Mouse (Mus musculus): ENCODE measurements around the gene 4932438A13Rik.
A peak's percentile ranks its signal among the peaks of the same experiment; 100 is the strongest.

Gene 4932438A13Rik

DNA sequence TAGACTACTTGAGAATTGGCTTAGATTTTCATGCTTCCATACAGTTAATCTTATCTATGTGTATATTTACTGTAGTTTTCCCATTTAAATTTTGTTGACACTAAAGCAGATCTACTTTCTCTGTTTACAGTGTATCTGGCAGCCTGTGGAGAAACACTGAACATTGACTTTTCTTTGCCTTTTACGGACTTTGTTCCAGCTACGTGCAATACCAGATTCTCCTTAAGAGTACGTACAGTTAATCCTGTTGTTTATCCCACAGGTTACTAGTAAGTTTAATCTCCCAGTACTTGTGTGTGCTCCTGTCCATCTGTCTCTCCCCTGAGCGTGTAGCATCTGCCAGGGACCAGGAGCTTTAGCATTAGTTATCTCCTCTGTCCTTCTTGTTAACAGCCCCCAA lies 55.4 kb downstream of the 4932438A13Rik start:
- no peak for DNase-seq (ENCODE audit: low spot score in 2 of 2)

DNA sequence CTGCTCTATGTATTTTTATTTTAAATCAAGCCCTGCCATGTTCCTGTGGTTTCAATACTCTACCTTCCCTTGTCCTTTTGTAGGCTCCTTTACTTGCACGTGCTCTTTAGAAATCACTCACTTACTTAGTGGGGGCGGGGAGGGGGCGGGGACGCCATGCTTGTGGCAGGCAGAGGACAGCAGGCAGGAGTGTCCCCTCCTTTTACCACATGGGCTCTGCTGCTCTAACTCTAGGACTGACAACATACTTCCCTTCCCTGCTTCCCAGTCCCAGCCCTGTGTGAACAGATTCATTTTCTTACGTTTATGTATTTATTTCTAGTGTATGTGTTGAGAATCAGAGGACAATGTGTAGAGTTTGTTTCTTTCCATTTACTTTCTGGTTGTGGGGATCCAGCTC lies 78.7 kb downstream of the 4932438A13Rik start:
- no peak for DNase-seq (ENCODE audit: low spot score in 2 of 2)

DNA sequence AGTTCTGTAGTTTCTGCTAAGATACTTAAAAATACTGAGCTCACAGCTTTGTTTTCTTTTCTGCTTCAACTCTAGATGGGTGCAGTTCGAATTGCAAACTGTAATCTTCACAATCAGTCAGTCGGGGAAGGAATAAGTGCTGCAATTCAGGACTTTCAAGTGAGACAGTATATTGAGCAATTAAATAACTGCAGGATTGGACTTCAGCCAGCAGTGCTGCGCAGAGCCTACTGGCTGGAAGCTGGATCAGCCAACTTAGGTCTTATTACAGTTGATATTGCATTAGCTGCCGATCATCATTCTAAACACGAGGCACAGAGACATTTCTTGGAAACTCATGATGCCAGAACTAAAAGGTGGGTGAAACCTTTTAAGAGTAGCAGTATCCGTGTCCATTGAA lies 79.2 kb downstream of the 4932438A13Rik start:
- no peak for DNase-seq (ENCODE audit: low spot score in 2 of 2)

DNA sequence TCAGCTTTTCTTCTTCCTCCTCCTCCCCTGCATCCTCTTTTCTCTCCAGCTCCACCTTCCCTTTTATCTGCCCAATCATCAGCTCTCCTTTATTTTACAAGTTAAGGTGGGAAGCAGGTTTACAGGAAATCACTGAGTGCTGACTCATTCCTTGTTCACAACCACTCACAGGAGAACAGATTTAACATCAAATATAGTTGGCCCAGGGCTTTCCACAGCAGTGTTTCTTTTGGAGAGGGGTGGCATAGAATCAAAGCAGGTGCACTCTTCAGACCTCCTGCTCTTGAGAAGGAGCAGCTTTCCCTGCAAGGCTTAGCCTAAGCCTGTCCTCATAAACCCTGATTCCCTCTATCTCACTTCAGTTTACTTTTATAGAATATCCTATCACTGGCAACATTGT lies 80.8 kb downstream of the 4932438A13Rik start:
- no peak for DNase-seq (ENCODE audit: low spot score in 2 of 2)

DNA sequence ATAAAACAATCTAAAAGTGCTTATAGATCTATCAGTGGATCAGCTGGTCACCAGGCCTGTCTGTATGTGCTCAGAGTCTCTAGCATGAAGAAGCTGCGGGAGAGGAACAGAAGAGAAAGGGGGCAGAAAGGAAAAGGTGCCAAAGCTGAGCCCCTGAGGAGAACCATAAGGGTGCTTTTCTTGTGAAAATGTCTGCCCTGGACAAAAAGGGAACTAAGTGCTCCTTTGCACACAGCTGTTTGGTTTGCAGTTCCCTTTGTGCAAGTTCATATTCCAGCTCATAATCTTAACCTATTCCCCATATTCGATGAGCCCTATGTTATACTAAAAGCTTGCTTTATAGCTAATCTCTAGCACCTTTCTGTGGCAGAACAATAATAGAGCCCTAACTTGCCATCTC lies 175.1 kb downstream of the 4932438A13Rik start:
- DNase-seq (ENCODE audit: low spot score in 2 of 2): no peak

DNA sequence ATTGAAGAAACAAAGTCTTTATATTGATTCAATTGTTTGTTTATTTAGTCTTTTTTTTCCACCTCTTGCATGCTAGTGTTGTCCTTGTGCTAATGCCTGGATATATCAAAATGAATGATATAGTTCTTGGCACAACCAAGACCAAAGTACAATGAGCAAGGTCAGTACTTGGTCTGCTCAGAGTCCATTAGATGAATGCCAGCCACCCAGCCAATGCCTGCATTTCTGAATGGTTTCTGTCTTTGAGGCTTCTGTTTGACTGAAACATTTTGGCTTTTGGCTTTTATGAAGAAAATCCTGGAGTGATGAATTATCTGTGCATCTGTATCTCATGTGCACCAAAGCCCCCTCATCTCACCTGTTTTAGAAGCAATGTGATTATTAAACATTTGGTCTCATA lies 176.9 kb downstream of the 4932438A13Rik start:
- no peak for DNase-seq (ENCODE audit: low spot score in 2 of 2)

DNA sequence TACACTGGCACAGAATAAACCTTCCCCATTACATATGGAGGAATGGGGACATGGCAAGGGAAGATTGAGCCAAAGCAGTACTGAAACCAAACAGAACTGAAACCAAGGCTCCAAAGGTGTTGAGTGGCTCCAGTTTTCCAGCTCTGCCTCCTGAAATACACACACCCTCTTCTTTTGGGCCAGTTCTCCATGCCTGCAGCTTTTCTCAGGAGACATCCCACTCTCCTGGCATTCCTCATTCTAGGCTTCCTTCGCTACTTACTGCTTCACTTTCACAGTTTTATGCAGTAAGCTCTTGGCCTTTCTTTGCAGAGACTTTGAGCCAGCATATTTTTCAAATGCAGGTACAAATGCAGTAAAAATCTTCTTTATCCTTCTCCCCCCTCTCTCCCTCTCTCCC lies 188.6 kb downstream of the 4932438A13Rik start:
- no peak for DNase-seq (ENCODE audit: low spot score in 2 of 2)

DNA sequence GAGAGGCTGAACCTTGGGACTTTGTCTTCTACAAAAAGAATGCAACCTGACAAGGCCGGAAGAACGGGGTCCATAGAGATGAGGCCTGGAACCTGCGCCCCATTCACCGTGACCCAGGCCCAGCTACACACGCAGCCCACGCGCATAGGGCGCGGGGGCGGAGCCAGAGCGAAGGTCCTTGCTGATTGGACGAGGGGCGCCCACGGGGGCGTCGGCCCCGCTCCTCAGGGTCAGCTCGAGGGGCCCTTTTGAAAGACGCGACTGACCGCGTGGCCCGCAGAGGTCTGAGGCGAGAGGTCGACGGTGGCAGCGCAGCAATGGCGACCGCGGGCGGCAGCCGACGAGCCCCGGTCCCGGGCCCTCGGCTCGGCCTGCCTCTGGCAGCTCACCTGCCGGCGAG lies 200.5 kb downstream of the 4932438A13Rik start, which contains the start of gene Adad1:
Adad1 (plus strand) TSS at position 122 of the 400 bp plus-strand sequence.
- DNase-seq (ENCODE audit: low spot score in 2 of 2): no peak

DNA sequence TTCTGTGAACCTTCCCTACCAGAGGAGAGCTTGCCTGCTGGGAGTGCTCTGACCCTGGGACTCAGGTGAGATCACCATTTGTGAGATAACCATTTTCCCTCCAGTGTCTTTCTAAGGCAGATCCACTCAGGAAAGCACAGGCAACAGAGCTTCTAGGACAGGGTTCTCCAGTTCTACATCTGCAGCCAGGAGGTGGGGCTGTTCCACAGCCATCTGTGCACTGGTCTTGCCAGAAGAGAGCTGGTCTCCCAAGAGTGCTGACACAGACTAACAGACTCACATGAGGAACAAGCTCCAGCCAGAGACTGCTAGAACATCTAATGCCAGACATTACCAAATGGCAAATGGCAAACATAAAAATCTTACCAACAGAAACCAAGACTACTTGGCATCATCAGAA lies 210.3 kb downstream of the 4932438A13Rik start:
- DNase-seq (ENCODE audit: low spot score in 2 of 2): peak in 1 of 2 experiments; percentile 6

DNA sequence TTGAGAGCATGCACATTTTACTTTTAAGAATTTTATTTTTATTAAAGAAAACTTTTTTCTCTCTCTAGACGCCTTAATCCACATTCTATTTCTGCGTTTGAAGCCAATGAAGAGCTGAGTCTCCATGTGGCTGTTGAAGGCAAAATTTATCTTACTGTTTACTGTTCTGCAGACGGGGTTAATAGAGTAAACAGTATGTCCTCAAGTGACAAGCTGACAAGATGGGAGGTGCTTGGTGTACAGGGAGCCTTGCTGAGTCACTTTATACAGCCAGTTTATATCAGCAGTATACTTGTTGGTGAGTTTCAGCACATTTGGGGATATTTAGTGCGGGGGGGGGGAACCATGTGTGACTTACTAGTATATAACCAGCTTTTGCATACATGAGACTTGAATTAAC lies 222.0 kb downstream of the 4932438A13Rik start:
- DNase-seq (ENCODE audit: low spot score in 2 of 2): no peak

DNA sequence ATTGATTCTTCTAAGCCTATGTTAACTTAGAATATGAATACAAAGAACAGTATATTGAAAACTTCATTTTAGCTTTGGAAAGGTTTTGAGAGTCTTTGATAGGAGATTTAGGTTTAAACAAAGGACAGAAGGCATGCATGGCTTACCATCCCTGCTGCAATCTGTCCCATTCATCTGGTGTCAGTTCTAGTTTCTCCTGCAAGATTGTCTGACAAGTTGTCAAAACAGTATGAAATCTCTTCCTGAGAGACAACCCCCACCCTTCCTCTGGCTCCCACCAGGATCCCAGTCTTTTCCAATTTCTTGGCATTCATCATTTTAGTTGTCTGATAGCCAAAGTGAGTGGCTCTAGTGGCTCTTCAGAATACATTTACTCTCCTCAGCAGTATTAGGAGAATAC lies 227.8 kb downstream of the 4932438A13Rik start:
- no peak for DNase-seq (ENCODE audit: low spot score in 2 of 2)
